Comparison of ENCODE assay signal across 24 mouse cellular contexts in genomic region chr6:34523476-34523875, GRCm38 (mm10).
"Had no signal": no experiment of that assay in that cellular context is flagged by ENCODE, and none has a peak within 500 bp of the region (broad histone marks: within the 10 kb centered on the region; RNA-seq: fewer than 3 reads in every experiment).

No protein-coding gene starts in this region.

- ATAC-seq: hindbrain, postnatal 0 days; intestine, embryonic 16.5 days; liver, embryonic 12.5 days had no signal

- H3K36me3 ChIP-seq: heart, embryonic 13.5 days; heart, embryonic 15.5 days; hindbrain, embryonic 13.5 days; hindbrain, embryonic 15.5 days; kidney, embryonic 15.5 days; limb, embryonic 13.5 days; limb, embryonic 15.5 days; liver, embryonic 12.5 days had no signal

- H3K9me3 ChIP-seq: heart, embryonic 13.5 days; heart, embryonic 15.5 days; hindbrain, embryonic 13.5 days; hindbrain, embryonic 15.5 days; kidney, embryonic 15.5 days; limb, embryonic 13.5 days; limb, embryonic 15.5 days; liver, embryonic 12.5 days had no signal

- H3K4me3 ChIP-seq: heart, adult 2 months; heart, embryonic 13.5 days; heart, embryonic 15.5 days; hindbrain, embryonic 13.5 days; hindbrain, embryonic 15.5 days; kidney, embryonic 15.5 days; limb, embryonic 13.5 days; limb, embryonic 15.5 days; liver, embryonic 12.5 days had no signal

- H3K4me2 ChIP-seq: heart, embryonic 13.5 days; heart, embryonic 15.5 days; hindbrain, embryonic 13.5 days; hindbrain, embryonic 15.5 days; kidney, embryonic 15.5 days; limb, embryonic 13.5 days; limb, embryonic 15.5 days; liver, embryonic 12.5 days had no signal

- H3K27ac ChIP-seq: heart, adult 2 months; heart, embryonic 13.5 days; heart, embryonic 15.5 days; hindbrain, embryonic 13.5 days; hindbrain, embryonic 15.5 days; hindbrain, postnatal 0 days; kidney, embryonic 15.5 days; kidney, postnatal 0 days; limb, embryonic 13.5 days; limb, embryonic 15.5 days; liver, embryonic 12.5 days; liver, embryonic 14.5 days had no signal

- H3K27me3 ChIP-seq: heart, embryonic 13.5 days; heart, embryonic 15.5 days; hindbrain, embryonic 13.5 days; hindbrain, embryonic 15.5 days; kidney, embryonic 15.5 days; limb, embryonic 13.5 days; limb, embryonic 15.5 days; liver, embryonic 12.5 days had no signal

- H3K9ac ChIP-seq: heart, embryonic 13.5 days; heart, embryonic 15.5 days; hindbrain, embryonic 13.5 days; hindbrain, embryonic 15.5 days; kidney, embryonic 15.5 days; limb, embryonic 13.5 days; limb, embryonic 15.5 days; liver, embryonic 12.5 days; liver, embryonic 14.5 days had no signal

- H3K4me1 ChIP-seq: heart, embryonic 15.5 days; hindbrain, embryonic 13.5 days; hindbrain, embryonic 15.5 days; kidney, embryonic 15.5 days had no signal

- DNase-seq: heart, adult 11 months; heart, adult 2 months; heart, postnatal 14 days; heart, postnatal 36 days; kidney, adult 11 months; kidney, adult 2 months; kidney, adult 9 months; kidney, postnatal 14 days; kidney, postnatal 36 days; layer of hippocampus, adult 9-11 months; layer of hippocampus, postnatal 36 days; left cerebral cortex, postnatal 4 days had no signal
